Mouse (Mus musculus) liver, postnatal 0 days (tissue): Measurements from ENCODE around the gene Yjefn3.

ENCODE experiments used
- CTCF ChIP-seq: sonication (generic); IDR thresholded peaks from 2 replicates; pipeline ENCODE4 v1.5.1; 2016; ENCODE audit warnings: antibody characterized with exemption, low read depth
- EP300 ChIP-seq: IDR thresholded peaks from 2 replicates; pipeline ENCODE4 v1.6.1; 2016; ENCODE audit warnings: antibody characterized with exemption, low read depth, mild to moderate bottlenecking

- no peak for TF ChIP-seq CTCF
- no peak for TF ChIP-seq EP300
Measured at GRCm38 (mm10) chr8:69870907-69871306, 31.6 kb downstream of the Yjefn3 start.
